Mouse (Mus musculus) lung, postnatal 25 days (tissue): ENCODE measurements around the gene Eddm3b.
"Not testable (repeated sequence)": the region's sequence is repeated elsewhere in the genome, so short reads cannot be mapped to it uniquely, and the experiment has no call there.

Experiments
- DNase-seq: peaks from one replicate; pipeline ENCODE4 v3.0.0; 2022; ENCODE audit warnings: low spot score

Eddm3b gene

GRCm38 (mm10) chr14:51143287-51143686 lies 29.1 kb downstream of the Eddm3b start:
- DNase-seq: no peak

- DNase-seq: no peak
These were observed 29.7 kb downstream of the Eddm3b start for GRCm38 (mm10) chr14:51143937-51144336.

- DNase-seq: no peak
These were observed 30.2 kb downstream of the Eddm3b start for GRCm38 (mm10) chr14:51144451-51144850.

GRCm38 (mm10) chr14:51145521-51145920 lies 31.3 kb downstream of the Eddm3b start:
- no peak for DNase-seq

DNA sequence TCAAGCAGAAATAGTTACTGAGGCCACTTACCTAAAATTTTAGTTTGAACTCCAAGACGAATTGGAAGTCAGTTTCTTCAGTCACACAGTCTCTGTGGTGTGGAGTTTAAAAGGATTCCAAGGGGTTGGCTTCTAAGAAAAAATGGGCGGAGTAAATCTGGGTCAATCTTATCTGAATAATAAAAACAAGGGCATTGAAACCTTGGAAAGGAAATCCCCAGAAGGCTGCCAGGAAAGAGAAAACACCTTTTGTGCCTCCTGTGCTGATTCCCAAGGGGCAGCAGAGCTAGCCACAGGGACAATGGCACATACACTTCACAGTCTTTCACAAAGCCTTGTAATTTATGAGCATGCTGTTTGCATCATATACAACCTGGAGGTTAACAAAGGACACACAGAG lies 32.5 kb downstream of the Eddm3b start, which contains the start of gene Rnase1:
Rnase1 (minus strand) TSS at position 101 of the 400 bp plus-strand sequence.
- no peak for DNase-seq

DNA sequence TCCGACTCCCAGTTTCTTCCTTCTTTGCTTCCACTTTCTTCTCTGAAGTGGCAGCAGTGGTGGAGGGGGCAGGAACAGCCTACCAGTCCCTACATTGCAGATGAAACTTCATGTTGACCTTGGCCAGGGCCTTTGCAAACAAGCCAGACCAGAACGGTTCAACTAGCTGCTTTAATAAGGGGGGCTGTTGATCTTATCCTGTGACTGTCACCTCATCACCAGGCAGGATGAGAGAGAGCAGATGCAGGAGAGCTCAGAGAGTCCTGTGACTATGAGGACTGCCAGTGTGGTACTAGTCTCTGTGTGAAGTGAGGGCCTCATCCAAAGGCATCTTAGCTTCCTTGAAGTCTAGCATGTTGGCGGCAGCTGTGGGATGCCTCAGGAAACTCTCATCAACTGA lies 33.8 kb downstream of the Eddm3b start:
- no peak for DNase-seq

- no peak for DNase-seq
These were observed 34.9 kb downstream of the Eddm3b start for GRCm38 (mm10) chr14:51149164-51149563.

- no peak for DNase-seq
These were observed 36.1 kb downstream of the Eddm3b start for GRCm38 (mm10) chr14:51150206-51150831.

GRCm38 (mm10) chr14:51152249-51152870 lies 38.1 kb downstream of the Eddm3b start:
- no peak for DNase-seq

- DNase-seq: no peak
These were observed 42.0 kb downstream of the Eddm3b start for GRCm38 (mm10) chr14:51156056-51156735.

- no peak for DNase-seq
These were observed 42.5 kb downstream of the Eddm3b start for GRCm38 (mm10) chr14:51156736-51157068.

GRCm38 (mm10) chr14:51157072-51157471 lies 42.8 kb downstream of the Eddm3b start:
- no peak for DNase-seq

- not testable (repeated sequence) for DNase-seq
These were observed 47.8 kb downstream of the Eddm3b start, which contains the start of gene Rnase2b for GRCm38 (mm10) chr14:51161976-51162375. Rnase2b (plus strand) TSS chr14:51162260.

- not testable (repeated sequence) for DNase-seq
These were observed 49.1 kb downstream of the Eddm3b start for GRCm38 (mm10) chr14:51163323-51163722.

GRCm38 (mm10) chr14:51165435-51165834 lies 51.2 kb downstream of the Eddm3b start:
- DNase-seq: no peak

DNA sequence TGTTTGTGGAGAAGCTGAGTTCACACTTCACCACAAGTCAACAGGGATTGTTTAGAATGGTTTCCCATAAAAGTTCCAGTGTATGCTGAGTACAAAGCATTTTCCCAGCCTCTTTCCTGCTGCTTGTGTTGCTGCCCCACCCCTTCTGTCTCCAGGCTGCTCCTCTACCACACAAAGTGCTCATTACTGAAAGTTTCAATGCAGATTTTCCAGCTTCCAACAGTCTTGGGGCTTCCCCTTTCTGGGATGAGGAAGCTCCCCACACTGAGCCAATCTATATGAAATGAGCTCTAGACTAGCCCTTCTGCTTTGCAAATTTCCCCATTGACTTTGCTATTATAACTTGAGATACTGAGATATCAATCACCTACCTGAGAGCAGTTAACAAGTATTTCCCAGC lies 51.8 kb downstream of the Eddm3b start:
- DNase-seq: no peak
